Mouse (Mus musculus) cerebellum, adult 9-10 months (tissue): ENCODE results near the gene Josd1.

Experiments
- DNase-seq: peaks from one replicate; pipeline ENCODE4 v3.0.0; 2022

The Josd1 gene

DNA sequence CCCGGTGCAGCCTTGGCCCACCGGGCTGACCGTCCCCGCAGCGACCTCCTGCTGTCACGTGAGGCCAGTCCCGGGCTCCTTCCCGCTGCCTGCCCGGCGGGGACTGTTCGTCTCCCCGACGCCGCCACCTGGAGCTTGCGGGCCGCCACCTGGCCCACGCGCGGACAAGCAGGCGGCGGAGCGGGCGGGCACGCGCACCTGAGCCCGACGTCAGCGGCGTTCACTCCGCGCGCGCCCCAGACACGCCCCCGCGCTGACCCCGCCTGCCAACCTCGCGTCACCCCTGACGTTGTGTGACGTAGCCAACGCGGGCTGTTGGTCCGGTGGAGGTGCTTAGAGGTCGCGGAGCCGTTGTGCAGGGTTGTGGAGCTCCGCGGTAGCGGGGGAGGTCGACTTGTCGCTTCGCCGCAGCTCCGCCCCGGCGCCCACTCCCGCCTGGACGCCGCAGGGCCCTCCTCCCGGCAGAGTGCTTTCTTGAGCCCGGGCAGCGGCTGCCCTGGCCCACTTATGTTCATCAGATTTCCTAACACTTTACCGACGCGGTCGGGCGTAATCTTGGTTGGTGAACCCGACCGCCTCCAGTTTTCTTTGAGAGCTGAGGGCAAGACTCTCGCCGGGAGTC is at the start of gene Josd1:
Gene Josd1 (minus strand): TSS at position 274 of the 622 bp plus-strand sequence.
- peak; percentile 98 for DNase-seq

- no peak for DNase-seq
These were observed 46.6 kb upstream of the Josd1 start for GRCm38 (mm10) chr15:79734311-79734710.

GRCm38 (mm10) chr15:79733640-79734039 is 45.9 kb upstream of the Josd1 start:
- no peak for DNase-seq

DNA sequence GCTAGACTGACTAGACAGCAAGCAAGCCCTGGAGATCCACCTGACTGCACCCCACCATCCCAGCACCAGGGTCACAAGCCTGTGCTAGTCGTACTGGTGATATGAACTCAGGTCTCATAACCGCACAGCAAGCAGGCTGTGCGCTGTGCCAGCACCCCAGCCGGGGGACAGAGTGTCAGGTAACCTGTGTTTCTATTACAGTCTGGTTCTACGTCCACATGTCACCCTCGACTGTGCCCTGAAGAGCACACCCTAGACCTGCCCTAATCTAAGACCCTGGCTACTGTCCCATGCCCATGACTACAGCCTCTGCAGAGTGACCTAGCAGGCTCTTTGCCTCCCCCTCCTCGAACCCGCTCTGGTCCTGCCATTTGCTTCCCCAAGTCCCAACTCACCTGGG is 45.5 kb upstream of the Josd1 start:
- DNase-seq: no peak

DNA sequence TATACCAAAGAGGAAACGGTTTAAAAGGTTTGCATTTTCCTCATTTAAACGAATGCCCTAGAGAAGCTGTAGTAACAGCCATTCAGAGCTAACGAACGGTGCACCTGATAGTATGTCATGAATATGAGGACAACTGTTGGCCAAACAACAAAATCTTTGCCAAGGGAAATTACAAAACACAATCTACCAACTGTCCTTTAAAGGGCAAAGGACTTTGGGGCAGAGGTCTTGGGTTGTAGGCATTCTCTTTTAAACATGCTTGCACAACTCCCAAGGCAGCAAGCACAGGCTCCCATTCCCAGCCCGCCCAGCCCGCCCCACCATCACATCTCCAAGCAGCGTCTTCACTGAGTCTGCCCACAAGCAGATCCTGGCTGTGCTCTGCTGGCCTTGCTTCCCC is 43.8 kb upstream of the Josd1 start:
- no peak for DNase-seq

GRCm38 (mm10) chr15:79728731-79729388 is 41.1 kb upstream of the Josd1 start:
- no peak for DNase-seq

- no peak for DNase-seq
These were observed 40.6 kb upstream of the Josd1 start for GRCm38 (mm10) chr15:79728311-79728710.

DNA sequence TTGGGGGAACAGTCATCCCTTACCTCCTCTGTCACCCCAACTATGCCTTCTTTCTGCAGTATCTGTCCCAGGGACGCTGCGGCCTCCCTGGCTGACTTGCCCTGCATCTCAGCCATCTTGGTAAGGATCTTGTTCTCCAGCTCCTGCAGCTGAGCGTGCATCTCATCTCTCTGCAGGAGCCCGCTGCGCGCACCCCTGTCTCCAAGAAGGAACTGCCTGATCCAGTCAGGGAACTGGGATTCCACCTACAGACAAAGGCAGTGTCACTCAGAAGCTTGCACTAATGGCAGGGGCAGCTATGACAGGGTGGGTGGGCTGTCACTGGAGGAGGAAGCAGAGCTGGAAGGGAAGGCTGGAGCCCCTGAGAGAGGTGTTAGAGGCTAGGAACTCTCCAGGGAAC is 40.1 kb upstream of the Josd1 start:
- DNase-seq: no peak

GRCm38 (mm10) chr15:79725190-79725789 is 37.6 kb upstream of the Josd1 start:
- no peak for DNase-seq

- DNase-seq: no peak
These were observed 35.7 kb upstream of the Josd1 start for GRCm38 (mm10) chr15:79723439-79723838.

GRCm38 (mm10) chr15:79720796-79721195 is 33.1 kb upstream of the Josd1 start:
- DNase-seq: no peak

DNA sequence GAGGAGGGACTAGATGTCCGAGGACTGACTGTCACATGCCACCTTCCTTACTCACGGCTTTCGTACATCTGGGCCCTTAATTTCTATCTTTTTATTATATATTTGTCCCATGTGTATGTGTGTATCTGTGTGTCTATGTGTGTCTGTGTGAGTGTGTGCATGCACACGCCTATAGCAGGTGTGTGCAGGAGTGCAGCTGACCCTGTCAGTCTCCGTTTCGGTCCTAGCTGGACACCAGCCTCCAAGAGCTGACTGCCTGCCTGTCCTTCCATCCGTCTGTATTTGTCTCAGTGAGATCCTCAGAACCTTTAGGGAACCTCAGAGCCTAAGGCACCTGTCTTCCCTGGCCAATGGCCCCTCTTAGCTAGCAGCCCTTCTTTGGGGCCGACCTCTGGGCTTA is 32.5 kb upstream of the Josd1 start:
- no peak for DNase-seq

DNA sequence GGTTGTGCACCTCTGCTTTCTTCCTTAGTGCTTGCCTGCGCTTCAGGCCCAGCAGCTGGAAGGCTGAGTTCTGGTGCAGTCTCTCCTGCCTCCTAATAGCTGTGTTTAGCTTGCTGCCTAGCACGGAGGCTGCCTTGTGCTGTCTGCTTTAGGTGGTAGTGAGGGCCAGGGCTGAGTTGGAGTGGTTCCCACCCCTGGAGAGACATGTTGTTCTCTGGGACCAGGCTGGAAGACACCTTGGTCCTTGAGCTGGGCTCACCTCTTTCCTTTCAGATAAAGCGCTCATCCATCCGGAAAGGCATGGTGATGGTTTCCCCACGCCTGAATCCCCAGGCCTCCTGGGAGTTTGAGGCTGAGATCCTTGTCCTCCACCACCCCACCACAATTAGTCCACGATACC is 29.0 kb upstream of the Josd1 start:
- peak; percentile 72 for DNase-seq

DNA sequence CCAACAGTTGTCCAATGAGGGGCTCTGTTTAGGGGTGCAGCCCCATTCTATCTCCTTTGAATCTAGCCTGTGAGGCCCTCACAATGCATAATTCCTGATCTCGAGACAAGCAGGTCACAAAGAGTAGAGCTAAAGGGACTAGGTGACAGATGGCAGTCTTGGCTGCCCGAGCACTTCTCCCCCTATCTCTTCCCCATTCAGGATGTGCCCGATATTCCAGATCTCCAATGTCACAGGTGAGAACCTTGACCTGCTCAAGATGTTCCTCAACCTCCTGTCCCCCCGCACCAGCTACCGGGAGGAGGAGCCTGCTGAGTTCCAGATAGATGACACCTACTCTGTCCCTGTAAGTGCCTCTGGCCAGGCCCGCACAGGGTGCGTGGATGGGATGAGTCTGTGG is 27.9 kb upstream of the Josd1 start:
- peak; percentile 81 for DNase-seq

- no peak for DNase-seq
These were observed 20.6 kb upstream of the Josd1 start for GRCm38 (mm10) chr15:79708229-79708822.

- DNase-seq: no peak
These were observed 19.0 kb upstream of the Josd1 start for GRCm38 (mm10) chr15:79706603-79707214.

- no peak for DNase-seq
These were observed 10.0 kb upstream of the Josd1 start for GRCm38 (mm10) chr15:79697558-79698187.

- DNase-seq: peak; percentile 70
These were observed 9.3 kb upstream of the Josd1 start for GRCm38 (mm10) chr15:79697011-79697410.

DNA sequence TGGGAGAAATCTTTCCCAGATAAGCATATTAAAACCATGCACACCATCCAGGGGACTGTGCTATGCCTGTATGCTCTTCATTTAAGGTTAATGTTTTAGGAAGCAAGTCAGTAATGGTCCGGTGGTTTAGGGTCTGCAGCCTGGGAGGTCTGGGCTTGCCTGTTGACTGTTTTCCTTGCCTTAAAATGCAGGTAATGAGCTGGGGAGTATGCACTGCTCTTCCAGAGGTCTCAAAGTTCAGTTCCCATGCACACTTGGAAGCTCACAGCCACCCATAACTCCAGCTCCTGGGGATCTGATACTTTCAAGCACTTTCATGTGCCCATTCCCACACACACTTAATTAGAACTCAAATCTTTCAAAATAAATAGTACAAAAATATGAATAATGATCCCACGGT is 8.8 kb upstream of the Josd1 start:
- DNase-seq: no peak

DNA sequence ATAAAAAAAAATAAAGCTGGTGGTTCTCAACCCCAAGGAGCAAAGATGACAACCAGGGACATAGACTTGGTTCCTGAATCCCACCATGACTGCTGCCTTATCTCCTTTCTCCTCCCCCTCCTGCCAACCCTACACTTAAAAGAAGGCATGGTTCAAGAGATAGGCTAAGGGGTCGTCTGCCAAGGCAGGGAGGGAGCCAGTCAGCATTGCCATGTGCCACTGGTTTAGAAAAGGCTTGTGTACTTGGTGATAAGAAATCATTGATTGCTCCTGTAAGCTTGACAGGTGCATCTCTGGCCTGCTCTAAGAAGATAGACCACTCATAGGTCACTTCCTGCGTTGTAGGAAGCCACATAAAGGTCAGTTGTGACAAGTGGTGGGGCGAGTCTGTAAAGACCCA is 7.8 kb upstream of the Josd1 start:
- no peak for DNase-seq

DNA sequence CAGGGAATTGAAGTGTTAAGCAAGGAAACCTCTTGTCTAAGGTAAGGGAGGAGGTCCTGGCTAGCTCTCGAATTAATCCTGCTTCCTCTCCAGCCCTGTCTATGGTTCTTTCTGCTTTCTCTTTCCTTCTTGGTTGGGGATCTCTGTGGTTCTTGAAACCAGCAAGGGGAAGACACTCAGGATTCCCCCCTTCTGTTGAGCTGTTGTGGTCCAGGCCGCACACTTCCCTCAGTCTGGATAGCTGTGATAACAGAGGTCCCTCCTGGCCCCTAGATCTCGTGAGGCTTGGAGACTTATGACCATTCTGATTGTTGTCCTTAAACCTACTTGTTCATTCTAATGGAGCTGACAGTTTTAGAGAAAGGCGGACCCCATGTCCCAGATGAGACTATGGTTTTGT is 6.8 kb upstream of the Josd1 start:
- no peak for DNase-seq

GRCm38 (mm10) chr15:79693740-79694139 is 6.0 kb upstream of the Josd1 start:
- no peak for DNase-seq

GRCm38 (mm10) chr15:79692334-79692733 is 4.6 kb upstream of the Josd1 start:
- DNase-seq: no peak
